Mouse (Mus musculus) adipocyte (in vitro differentiated cells): ENCODE results near the gene Hoxd13.

ENCODE experiments used
- DNase-seq: peaks from one replicate; pipeline ENCODE4 v3.0.0-alpha.2; 2016; ENCODE audit warnings: low spot score

The Hoxd13 gene

GRCm38 (mm10) chr2:74661685-74662084 lies 6.4 kb upstream of the Hoxd13 start:
- DNase-seq, result peak; percentile 26

DNA sequence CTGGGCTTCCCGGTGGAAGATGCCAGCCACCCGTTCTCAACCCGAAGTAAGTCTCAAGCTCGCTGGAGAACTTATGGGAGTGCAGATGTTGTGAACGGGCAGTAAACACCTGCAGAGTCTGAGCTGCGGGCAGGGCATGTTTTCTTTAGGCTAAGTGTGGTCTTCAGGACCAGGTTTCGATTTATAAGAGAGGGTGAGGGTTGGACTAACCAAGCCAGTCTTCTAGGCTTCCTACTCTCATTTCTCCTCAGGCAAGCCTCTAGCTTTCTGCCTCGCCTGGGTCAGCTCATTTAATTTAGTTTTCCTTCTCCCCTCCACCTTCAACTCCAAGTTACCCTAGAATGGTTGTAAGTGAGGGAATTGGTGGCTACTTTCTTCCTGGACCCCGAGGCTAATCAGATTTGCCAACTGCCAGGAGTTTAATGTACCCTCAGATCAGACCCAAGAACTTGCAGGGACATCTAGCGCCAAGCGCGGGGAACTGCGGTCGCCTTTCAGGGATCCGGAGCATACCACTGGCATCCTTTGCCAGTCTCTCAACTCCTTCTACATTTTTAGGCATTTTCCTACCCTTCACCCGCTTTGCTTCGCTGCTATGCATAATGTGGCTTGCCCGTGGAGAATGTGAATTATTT lies 4.7 kb upstream of the Hoxd13 start:
- peak; percentile 65 for DNase-seq

- no peak for DNase-seq
Observed at GRCm38 (mm10) chr2:74666411-74666810, 1.7 kb upstream of the Hoxd13 start.

- no peak for DNase-seq
Observed at GRCm38 (mm10) chr2:74667191-74667841, 794 bp upstream of the Hoxd13 start.

DNA sequence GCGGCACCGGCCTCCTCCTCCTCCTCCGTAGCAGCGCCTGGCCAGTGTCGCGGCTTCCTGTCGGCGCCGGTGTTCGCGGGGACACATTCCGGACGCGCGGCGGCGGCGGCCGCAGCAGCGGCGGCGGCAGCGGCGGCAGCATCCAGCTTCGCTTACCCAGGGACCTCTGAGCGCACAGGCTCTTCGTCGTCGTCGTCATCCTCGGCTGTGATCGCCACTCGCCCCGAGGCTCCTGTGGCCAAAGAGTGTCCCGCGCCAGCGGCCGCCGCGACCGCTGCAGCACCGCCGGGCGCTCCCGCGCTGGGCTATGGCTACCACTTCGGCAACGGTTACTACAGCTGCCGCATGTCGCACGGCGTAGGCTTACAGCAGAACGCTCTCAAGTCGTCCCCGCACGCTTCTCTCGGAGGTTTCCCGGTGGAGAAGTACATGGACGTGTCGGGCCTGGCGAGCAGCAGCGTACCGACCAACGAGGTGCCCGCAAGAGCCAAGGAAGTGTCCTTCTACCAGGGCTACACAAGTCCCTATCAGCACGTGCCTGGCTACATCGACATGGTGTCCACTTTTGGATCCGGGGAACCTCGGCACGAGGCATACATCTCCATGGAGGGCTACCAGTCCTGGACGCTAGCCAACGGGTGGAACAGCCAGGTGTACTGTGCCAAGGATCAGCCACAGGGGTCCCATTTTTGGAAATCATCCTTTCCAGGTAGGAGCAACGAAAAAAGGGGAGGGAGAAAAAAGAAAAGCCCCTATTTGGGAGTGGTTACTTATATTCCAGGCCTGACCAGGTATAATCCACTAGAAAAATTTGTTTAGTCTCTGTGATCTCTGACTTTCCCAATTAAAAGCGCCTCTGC lies 490 bp downstream of the Hoxd13 start:
- DNase-seq, result no peak

- no peak for DNase-seq
Observed at GRCm38 (mm10) chr2:74669230-74669578, 1.1 kb downstream of the Hoxd13 start.

DNA sequence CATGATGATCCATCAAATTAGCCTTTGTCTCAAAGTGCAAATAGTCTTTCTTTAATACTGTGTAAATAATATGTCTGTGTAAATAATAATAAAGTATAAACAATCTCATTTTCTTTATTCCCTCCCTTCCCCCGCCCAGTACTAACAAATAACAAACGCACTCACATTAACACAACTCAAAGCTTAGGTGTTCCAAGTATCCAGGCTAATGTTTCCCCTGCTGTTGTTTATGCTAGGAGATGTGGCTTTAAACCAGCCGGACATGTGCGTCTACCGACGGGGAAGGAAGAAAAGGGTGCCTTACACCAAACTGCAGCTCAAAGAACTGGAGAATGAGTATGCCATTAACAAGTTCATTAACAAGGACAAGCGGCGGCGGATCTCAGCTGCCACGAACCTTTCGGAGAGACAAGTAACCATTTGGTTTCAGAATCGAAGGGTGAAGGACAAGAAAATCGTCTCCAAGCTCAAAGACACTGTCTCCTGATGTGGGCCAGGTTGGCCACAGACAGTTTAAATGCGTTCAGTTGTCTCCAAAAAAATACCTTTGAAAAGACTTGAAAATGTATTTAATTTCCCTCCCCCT lies 1.6 kb downstream of the Hoxd13 start:
- DNase-seq, result no peak

- DNase-seq, result no peak
Observed at GRCm38 (mm10) chr2:74670632-74671188, 2.6 kb downstream of the Hoxd13 start.

- no peak for DNase-seq
Observed at GRCm38 (mm10) chr2:74671847-74672246, 3.7 kb downstream of the Hoxd13 start.

DNA sequence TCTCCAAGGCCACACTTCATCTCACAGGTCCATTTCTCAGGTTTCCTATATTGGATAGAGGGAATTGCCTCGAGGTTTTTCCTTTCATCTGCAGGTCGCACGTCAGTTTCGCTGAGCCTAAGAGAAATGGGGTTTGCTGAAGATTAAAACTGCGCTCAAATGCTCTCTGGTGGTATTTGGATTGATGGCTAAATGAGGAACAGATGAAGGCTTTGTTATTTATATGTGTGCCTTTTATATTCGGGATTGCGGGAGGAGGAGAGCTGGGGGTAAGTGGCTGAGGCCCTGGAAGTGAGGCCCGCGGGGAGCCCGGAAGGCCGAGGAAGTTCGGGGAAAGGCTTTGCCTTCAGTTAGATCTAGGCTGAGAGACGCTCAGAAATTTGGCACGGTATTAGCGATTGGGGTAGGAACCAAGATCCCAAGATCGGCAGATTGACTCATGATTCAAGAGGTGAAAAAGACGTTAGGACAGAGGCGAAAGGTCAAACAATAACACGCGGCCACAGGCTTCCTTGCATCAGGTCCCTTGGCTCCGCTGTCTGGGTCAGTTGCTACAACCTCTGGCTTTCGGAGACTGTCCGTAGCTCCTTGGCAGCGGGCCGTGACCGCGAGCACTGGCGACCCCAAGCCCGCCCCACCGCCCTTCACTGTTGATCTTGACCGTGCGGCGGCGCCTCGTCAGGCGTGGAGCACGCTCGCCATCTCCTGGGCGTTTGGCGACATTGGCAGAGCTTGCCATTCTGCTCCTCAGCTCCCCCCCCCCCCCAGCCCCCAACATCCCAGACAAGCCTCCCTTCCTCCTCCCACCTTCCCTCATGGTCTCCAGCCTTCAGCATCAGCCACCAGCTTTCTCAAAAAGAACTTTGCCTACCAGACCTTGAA lies 4.6 kb downstream of the Hoxd13 start:
- no peak for DNase-seq

DNA sequence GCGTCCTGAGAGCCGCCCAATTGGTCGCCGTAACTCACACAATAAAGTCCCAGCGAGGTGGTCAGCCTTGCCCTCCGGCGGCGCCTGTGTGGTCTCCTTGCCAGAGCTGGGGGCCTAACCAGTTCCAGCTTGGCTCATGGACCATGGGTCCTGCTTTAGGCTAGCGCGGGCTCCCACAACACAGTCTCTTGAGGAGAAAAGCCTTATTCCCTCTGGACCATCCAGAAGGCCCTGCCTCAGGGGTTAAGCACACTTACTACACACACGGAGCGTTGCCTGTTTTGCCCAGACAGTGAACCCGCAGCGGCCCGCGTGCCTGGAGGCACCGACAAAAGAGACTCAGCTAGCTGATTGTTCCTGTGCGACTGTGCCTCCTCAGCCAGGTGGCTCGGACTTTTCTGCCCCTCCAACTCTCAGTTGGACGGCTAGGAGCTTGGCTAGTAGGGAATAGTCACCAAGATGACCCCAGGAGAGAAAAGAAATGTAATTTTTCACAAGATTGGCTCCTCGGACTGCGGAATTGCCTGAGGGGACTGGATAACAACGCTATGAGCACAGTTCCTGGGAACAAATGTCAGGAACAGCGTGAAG lies 5.8 kb downstream of the Hoxd13 start:
- DNase-seq, result no peak

DNA sequence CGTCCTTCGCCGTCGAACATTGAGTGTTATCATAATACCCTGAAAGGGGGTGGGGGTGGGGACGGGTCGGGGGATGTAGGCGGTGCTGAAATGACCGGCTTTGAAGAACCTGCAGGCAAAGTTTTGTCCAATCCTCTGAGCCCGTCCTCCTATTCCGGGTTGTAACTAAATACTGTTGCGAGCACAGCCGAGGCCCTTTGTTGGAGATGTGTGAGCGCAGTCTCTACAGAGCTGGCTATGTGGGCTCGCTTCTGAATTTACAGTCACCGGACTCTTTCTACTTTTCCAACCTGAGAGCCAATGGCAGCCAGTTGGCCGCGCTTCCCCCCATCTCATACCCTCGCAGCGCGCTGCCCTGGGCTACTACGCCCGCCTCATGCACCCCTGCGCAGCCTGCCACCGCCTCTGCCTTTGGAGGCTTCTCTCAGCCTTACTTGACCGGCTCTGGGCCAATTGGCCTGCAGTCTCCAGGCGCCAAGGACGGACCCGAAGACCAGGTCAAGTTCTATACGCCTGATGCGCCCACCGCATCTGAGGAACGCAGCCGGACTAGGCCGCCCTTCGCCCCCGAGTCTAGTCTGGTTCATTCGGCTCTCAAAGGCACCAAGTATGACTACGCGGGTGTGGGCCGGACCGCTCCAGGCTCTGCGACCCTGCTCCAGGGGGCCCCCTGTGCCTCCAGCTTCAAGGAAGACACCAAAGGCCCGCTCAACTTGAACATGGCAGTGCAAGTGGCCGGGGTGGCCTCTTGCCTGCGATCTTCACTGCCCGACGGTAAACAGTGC lies 7.0 kb downstream of the Hoxd13 start, which contains the start of gene Hoxd12:
Hoxd12 (plus strand) TSS at position 133 of the 785 bp plus-strand sequence.
- no peak for DNase-seq

DNA sequence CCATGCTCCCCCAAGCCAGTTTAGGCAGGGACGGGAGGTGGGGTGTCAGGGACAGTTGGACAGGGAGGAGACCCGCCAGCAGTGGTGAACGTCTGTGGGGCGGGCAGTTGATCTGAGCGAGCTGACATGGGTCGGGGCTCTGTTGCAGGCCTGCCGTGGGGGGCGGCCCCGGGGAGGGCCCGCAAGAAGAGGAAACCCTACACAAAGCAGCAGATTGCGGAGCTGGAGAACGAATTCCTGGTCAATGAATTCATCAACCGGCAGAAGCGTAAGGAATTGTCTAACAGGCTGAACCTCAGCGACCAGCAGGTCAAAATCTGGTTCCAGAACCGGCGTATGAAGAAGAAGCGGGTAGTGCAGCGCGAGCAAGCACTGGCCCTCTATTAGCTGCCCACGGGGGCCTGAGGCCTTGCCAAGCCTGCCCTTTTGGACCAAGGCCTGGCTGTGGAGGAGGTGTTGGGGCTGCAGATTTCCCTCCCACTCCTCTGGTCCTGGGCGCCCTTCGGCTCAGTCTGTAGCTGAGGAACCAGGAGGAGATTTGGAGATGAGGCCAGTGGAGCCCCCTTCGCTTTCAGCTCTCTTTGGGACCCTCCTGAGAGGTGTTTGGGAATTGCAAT lies 7.7 kb downstream of the Hoxd13 start:
- no peak for DNase-seq

- DNase-seq, result no peak
Observed at GRCm38 (mm10) chr2:74676376-74677052, 8.4 kb downstream of the Hoxd13 start.

DNA sequence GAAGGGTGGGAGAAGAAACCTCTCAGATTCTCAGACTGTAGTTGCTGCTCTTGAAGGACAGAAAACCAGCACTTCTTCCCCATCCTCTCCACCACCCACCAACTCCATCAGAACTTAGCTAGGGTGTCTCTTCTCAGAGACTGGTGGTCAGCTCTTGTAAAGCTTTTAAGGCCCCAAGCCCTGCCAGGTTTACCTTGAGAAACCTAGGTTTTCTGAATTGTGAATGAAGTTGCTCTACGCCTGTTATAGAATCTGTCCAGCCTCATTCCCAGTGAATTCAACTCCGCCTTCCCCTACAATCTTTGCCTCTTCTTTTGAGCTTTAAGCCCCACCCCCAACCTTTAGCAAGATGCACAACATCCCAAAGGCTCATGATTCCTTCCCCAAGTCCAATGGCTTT lies 9.0 kb downstream of the Hoxd13 start:
- no peak for DNase-seq

GRCm38 (mm10) chr2:74678891-74679595 lies 10.9 kb downstream of the Hoxd13 start, which contains the start of gene Hoxd11:
TSS of gene Hoxd11 (plus strand) at chr2:74679557.
- DNase-seq, result no peak

GRCm38 (mm10) chr2:74679596-74679971 lies 11.5 kb downstream of the Hoxd13 start:
- DNase-seq, result no peak

GRCm38 (mm10) chr2:74679980-74680379 lies 11.9 kb downstream of the Hoxd13 start:
- no peak for DNase-seq
